Mouse (Mus musculus) bone marrow macrophage, adult 2 months (primary cell): ENCODE results near the gene Epas1. TPM values are rescaled to one million over a fixed set of nuclear protein-coding genes. Genes with fewer than 3 reads are reported as not detected.
A peak's percentile ranks its signal among the peaks of the same experiment; 100 is the strongest.

Experiments
- H3K27ac ChIP-seq: 2 replicates; pipeline ENCODE4 v1.5.1; 2012; ENCODE audit warnings: low read depth, low read length; ENCODE audit not compliant: insufficient read depth
- H3K4me1 ChIP-seq: 2 replicates; pipeline ENCODE4 v1.6.1; 2012; ENCODE audit warnings: low read length; ENCODE audit not compliant: control insufficient read depth, insufficient read depth
- H3K4me3 ChIP-seq: 2 replicates; pipeline ENCODE4 v1.5.1; 2012; ENCODE audit warnings: mild to moderate bottlenecking, low read length, moderate library complexity; ENCODE audit not compliant: insufficient read depth
- CTCF ChIP-seq: IDR thresholded peaks from 2 replicates; pipeline ENCODE4 v1.5.1; 2012; ENCODE audit warnings: low read depth, mild to moderate bottlenecking, low read length, moderate library complexity
- POLR2A ChIP-seq: IDR thresholded peaks from 2 replicates; pipeline ENCODE4 v1.6.1; 2012; ENCODE audit warnings: mild to moderate bottlenecking, low read depth, low read length, borderline replicate concordance
- polyA plus RNA-seq: library from polyadenylated mRNA; stranded (reverse); fragments of >200 nt; gene quantifications from 2 replicates; pipeline ENCODE4 v1.2.4, GENCODE M21; 2012; ENCODE audit not compliant: missing spikeins, insufficient read depth, insufficient read length

Gene Epas1
- polyA plus RNA-seq, 1 experiment: 0.74 TPM

DNA sequence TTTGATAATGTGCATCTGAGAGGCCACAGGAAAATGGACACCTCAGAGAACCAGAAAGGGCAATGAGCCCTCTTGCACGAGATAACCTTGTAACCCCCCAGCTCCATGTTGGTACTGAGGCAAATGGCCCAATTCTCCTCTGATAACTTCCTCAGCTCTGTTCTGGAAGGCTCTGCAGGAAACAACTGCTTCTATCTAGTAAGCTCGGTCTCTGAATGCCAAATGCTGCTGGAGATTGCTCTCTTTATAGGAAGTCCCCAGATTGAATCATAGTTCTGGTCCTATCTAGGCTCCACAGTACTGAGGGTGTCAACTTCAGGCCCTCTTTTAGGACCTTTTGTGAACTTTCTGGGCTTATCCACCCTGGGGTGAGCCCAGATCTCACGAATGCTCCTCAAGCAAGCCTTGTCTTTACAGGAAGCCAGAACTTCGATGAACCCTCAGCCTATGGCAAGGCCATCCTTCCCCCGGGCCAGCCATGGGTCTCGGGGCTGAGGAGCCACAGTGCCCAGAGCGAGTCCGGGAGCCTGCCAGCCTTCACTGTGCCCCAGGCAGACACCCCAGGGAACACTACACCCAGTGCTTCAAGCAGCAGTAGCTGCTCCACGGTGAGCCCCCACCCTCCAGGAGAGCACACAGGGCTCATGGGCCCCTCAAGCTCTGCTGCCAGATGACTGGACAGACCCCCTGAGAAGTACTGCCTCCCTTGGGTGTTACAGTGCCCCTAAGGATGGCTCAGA is 71.8 kb downstream of the Epas1 start:
- no peaks in the 10 kb centered on the region for H3K4me1 ChIP-seq
- TF ChIP-seq CTCF (no peak), POLR2A (no peak)
- no peak overlapping the region for H3K27ac ChIP-seq
- no peak overlapping the region for H3K4me3 ChIP-seq

DNA sequence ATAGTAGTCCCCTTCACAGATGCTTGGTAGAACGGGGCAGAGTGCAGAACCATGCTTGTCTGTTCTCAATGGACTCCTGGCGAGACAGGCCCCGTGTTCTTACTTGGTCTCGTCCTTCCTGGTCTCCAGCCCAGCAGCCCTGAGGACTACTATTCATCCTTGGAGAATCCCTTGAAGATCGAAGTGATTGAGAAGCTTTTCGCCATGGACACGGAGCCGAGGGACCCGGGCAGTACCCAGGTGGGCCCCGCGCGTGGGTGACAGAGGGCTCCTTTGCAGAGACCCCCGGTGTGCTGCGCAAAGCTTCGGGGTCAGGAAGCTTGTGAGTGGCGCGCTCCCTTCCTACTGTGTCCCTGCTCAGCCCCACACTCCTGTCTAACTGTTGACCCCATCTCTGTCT is 72.9 kb downstream of the Epas1 start:
- TF ChIP-seq POLR2A: no peak
- TF ChIP-seq CTCF: no peak
- Histone ChIP-seq H3K4me3 (no peak overlapping the region), H3K4me1 (no peaks in the 10 kb centered on the region), H3K27ac (no peak overlapping the region)

DNA sequence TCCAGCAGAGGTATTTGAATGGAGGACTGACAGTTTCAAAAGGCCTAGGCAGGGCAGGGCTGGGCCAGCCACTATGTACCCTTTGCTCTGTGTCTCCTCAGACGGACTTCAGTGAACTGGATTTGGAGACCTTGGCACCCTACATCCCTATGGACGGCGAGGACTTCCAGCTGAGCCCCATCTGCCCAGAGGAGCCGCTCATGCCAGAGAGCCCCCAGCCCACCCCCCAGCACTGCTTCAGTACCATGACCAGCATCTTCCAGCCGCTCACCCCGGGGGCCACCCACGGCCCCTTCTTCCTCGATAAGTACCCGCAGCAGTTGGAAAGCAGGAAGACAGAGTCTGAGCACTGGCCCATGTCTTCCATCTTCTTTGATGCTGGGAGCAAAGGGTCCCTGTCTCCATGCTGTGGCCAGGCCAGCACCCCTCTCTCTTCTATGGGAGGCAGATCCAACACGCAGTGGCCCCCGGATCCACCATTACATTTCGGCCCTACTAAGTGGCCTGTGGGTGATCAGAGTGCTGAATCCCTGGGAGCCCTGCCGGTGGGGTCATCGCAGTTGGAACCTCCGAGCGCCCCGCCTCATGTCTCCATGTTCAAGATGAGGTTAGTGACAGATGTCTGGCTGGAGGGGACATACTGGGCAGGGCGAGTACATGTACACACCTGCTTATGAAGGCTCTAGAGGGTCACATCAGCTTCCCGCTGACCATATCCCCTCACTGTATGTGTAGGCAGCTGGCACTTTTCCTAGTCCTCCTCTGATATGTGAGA is 74.1 kb downstream of the Epas1 start:
- no peak for TF ChIP-seq POLR2A
- H3K27ac ChIP-seq: no peak overlapping the region
- no peaks in the 10 kb centered on the region for H3K4me1 ChIP-seq
- no peak overlapping the region for H3K4me3 ChIP-seq

DNA sequence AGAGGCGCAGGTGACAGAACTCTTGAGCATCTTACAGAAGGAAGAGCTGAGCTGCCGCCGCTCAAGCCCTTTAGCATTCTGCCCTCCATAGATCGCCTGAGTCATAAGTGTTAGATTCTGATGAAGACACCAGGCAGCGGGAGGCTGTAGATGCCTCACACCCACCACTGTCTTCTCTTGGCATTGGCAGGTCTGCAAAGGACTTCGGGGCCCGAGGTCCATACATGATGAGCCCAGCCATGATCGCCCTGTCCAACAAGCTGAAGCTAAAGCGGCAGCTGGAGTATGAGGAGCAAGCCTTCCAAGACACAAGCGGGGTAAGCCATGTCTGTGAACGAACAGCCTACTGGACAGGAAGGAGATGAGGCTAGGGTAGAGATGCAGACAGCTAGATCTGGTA is 75.0 kb downstream of the Epas1 start:
- Histone ChIP-seq H3K27ac (no peak overlapping the region), H3K4me3 (no peak overlapping the region), H3K4me1 (no peaks in the 10 kb centered on the region)
- TF ChIP-seq CTCF: no peak
- TF ChIP-seq POLR2A: no peak

DNA sequence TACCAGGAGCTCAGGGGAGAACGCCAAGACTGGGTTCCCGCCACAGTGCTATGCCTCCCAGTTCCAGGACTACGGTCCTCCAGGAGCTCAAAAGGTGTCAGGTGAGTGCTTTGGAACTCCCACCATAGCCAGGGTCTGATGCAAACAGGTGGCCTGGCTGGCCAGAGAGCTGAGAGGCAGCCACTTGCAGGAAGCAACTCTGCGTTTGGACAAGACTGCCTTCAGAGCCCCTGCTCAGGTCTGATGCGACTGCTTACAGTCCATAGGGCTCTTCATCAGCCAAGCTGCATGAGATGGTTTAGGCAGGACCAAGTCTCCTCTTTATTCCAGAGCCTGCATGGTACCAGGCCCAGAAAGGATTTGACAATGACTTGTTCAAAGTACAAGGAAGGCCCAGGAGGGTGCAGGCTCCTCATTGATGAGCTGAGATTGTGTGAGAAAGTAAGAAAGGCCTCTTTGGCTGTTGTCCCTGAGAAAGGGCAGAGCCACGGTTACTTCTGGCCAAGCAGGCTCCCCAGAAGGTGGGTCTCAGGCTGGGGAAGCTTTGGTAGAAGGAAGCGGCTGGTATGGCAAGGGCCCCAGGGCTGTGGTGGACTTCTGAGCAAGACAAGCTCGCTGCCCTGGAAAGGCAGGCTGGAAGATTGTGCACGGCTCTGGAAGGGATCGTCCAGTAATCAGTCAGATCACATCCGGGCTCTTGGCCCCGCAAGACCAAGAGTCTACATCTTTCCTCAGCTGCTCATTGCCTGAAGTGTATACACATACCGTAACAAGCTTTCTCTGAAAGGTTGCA is 76.1 kb downstream of the Epas1 start:
- Histone ChIP-seq H3K4me3 (no peak overlapping the region), H3K27ac (no peak overlapping the region), H3K4me1 (no peaks in the 10 kb centered on the region)
- TF ChIP-seq POLR2A (no peak), CTCF (no peak)

DNA sequence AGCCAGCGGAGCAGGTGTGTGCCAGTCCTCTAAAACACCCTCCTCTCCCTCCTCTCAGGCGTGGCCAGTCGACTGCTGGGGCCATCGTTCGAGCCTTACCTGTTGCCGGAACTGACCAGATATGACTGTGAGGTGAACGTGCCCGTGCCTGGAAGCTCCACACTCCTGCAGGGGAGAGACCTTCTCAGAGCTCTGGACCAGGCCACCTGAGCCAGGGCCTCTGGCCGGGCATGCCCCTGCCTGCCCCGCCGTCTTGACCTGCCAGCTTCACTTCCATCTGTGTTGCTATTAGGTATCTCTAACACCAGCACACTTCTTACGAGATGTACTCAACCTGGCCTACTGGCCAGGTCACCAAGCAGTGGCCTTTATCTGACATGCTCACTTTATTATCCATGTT is 77.4 kb downstream of the Epas1 start:
- no peaks in the 10 kb centered on the region for H3K4me1 ChIP-seq
- no peak overlapping the region for H3K4me3 ChIP-seq
- H3K27ac ChIP-seq: no peak overlapping the region
- TF ChIP-seq POLR2A (no peak), CTCF (no peak)

DNA sequence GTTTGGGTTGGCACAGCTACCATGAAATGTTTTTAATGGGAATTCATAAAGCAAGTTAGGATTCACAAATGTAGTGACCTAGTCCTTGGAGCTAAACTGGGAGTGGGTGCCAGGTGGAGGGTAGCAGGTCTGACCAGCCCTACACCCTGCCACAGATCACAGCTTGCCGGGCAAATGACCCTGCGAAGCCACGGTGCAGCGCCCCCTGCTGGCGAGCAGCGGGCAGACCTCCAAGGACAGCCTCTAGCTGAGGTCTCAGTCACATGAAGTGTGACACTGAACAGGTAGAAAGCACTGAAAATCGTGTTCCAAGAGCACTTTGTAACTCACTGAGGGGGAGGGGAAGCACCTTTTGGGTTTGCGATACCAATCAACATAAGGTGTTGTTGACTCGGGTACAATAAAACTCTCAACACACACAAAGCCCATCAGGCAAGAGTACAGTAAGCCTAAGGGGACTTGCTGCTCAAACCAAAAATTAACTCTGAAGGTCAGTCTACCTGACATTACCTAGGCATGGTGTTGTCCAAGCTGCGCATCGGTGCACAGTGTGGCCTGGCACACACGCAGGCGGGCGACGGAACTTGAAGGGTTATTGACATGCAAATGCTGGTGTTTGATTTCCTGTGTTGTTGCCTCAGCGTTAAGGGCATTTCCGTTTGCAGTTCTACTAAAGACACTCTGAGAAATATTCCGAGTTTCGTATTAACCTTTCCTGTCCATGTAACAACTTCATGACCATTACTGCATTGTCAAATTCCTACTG is 79.2 kb downstream of the Epas1 start:
- Histone ChIP-seq H3K27ac (no peak overlapping the region), H3K4me3 (no peak overlapping the region), H3K4me1 (no peaks in the 10 kb centered on the region)
- TF ChIP-seq CTCF (peak; percentile 82), POLR2A (no peak)

DNA sequence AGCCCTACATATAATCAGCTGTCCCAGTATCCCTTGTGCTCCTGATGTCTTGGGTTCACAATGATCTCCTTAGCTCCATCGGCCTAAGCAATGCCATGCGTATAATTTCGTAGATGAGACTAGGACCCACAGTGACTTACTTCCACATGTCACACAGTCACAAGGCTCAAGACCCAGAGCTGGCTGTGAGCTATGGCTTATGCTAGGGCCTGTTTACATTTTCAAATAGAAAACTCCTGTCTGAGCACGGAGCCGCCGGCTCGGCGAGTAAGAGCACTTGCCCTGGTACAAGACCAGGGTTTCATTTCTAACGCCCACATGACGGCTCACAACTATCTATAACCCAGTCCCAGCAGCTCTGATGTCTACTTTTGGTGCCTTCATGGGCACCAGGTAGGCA is 80.4 kb downstream of the Epas1 start:
- no peak for TF ChIP-seq POLR2A
- no peak for TF ChIP-seq CTCF
- no peak overlapping the region for H3K27ac ChIP-seq
- no peaks in the 10 kb centered on the region for H3K4me1 ChIP-seq
- no peak overlapping the region for H3K4me3 ChIP-seq

DNA sequence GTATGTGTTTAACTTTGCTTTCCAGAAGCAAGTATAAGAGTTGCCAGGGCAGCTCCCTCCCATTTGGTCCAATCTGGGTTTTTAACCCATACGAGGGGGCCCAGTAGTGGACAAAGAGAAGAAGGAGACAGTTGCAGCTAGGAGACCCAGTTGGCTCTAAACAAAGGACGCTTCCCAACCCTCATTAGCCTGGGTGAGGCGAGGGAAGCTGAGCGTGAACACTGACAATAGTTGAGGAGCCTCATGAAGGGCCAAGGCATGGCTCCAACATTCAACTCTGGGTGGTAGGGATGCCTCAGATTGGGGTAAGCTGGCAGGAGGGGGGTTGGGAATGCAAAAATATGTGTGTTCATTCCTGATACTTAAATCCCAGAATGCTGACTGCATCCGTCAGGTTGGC is 85.8 kb downstream of the Epas1 start:
- no peak for TF ChIP-seq POLR2A
- TF ChIP-seq CTCF: no peak
- Histone ChIP-seq H3K4me3 (no peak overlapping the region), H3K4me1 (no peaks in the 10 kb centered on the region), H3K27ac (no peak overlapping the region)
